Mouse (Mus musculus): ENCODE data around the gene Gdf9.

Gene Gdf9

GRCm38 (mm10) chr11:53478383-53479170 lies 47.8 kb downstream of the Gdf9 start:
- peak; percentile 72 for DNase-seq (ENCODE audit: low read depth, low spot score)

- peak; percentile 71 for DNase-seq (ENCODE audit: low read depth, low spot score)
Observed at GRCm38 (mm10) chr11:53479171-53479782, 48.5 kb downstream of the Gdf9 start.

- DNase-seq (ENCODE audit: low read depth, low spot score), result peak; percentile 95
Observed at GRCm38 (mm10) chr11:53479783-53480301, 49.0 kb downstream of the Gdf9 start, which contains the start of the genes Gm9945 and Sowaha. Gene Gm9945 (plus strand): TSS chr11:53480166. Gene Sowaha (minus strand): TSS chr11:53480274.

GRCm38 (mm10) chr11:53481088-53481730 lies 50.4 kb downstream of the Gdf9 start:
- DNase-seq (ENCODE audit: low read depth, low spot score), result no peak

GRCm38 (mm10) chr11:53483159-53483891 lies 52.5 kb downstream of the Gdf9 start:
- DNase-seq (ENCODE audit: low read depth, low spot score), result peak; percentile 57

- DNase-seq (ENCODE audit: low read depth, low spot score), result no peak
Observed at GRCm38 (mm10) chr11:53485719-53486118, 54.9 kb downstream of the Gdf9 start.

- DNase-seq (ENCODE audit: low read depth, low spot score), result peak; percentile 36
Observed at GRCm38 (mm10) chr11:53486351-53486750, 55.5 kb downstream of the Gdf9 start.

GRCm38 (mm10) chr11:53486822-53487594 lies 56.2 kb downstream of the Gdf9 start:
- DNase-seq (ENCODE audit: low read depth, low spot score), result peak; percentile 86

Measured in brain, adult 2 months (tissue).